Mouse (Mus musculus): Measurements from ENCODE around the gene Chd1.

GRCm38 (mm10) chr17:15686396-15686795 lies 18.4 kb upstream of the Chd1 start:
- TF ChIP-seq EP300 (IDR thresholded peaks at IDR 0.05; ENCODE audit: insufficient read depth, low read depth, low read length) (no peak), CTCF (IDR thresholded peaks at IDR 0.05; ENCODE audit: low read depth, low read length) (no peak), POLR2A (IDR thresholded peaks at IDR 0.05; ENCODE audit: insufficient read depth, low read length) (no peak)
